Mouse (Mus musculus) erythroid progenitor cell, adult 5-6 weeks (primary cell): Measurements from ENCODE around the gene Tmem170b. TPM values are rescaled to one million over a fixed set of nuclear protein-coding genes. Genes with fewer than 3 reads are reported as not detected.
"Not testable (repeated sequence)": the region's sequence is repeated elsewhere in the genome, so short reads cannot be mapped to it uniquely, and the experiment has no call there.

Source experiments
- ATAC-seq: replicated peaks from 2 replicates; pipeline ENCODE4 v1.8.0; 2016; ENCODE audit warnings: moderate number of reproducible peaks, mild to moderate bottlenecking, moderate TSS enrichment, inconsistent platforms; ENCODE audit not compliant: poor library complexity, low FRiP score, severe bottlenecking
- total RNA-seq, 2 experiments: library from RNA; stranded (forward) in 1 of 2; stranded (reverse) in 1 of 2; fragments of 150-400 nt in 1 of 2; fragments of 186-747, 209-891 nt in 1 of 2; gene quantifications; 2 replicates each; pipeline versions ENCODE4 v1.2.3 to v1.2.4; 2015 to 2017; ENCODE audit warnings: low replicate concordance in 2 of 2

Gene Tmem170b
- total RNA-seq, 2 experiments from 2014 or later = 7.6 to 10.5 TPM

DNA sequence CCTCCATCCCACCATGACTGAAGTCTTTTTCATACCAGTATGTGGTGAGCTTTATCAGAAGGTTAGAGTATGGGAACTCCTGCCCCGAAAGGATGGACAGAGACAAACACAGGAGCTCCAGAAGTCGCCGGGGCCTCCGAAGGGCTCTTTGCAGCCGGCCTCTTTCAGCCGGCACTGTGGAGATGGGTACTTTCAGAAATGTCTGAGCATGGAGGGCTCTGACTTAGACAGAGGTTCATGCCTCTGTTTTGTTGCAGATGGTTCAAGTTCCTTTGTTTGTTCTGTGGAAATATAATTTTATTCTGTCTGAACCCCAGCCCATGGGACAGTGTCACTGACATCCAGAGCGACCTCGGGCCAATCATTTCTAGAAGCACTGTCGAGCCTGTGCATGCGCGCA lies 55.4 kb downstream of the Tmem170b start:
- ATAC-seq = no peak

- no peak for ATAC-seq
Measured at GRCm38 (mm10) chr13:41662401-41663070, 56.8 kb downstream of the Tmem170b start.

- ATAC-seq = no peak
Measured at GRCm38 (mm10) chr13:41663501-41664195, 57.9 kb downstream of the Tmem170b start.

- ATAC-seq = no peak
Measured at GRCm38 (mm10) chr13:41669951-41670350, 64.2 kb downstream of the Tmem170b start.

DNA sequence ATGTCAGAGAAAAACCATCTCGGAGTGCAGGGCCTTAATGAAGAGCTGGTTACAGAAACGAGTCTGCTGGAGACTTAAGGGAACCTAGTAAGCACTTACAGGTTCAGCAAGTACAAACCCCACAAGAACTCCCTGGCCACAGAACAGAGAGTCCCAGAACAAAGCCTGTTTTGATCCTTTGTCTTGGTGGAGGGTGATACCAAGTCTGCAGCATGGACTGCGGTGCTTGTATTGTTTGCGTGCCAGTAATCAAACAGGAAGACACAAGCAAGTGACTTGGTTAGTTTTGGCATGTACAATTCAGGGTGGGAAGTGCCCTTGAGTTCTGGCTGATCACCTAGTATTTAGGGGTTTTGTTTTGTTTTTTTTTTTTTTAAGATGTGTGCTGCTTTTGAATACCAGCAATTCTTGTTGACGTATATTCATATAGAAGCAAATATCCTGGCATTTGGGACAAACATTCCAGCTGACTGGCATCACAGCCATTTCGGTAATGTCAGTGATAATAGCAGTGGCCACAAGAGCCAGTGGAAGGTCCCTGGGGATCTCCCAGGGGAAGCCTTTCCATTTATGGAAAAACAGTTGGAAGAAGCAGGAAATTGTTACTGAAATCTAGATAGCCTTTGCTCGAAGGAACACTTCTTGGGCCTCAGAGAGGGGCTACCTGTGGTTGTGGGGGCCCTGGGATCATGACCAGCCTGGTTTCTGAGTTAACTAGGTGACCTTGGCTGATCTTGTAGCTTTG lies 64.9 kb downstream of the Tmem170b start:
- no peak for ATAC-seq

GRCm38 (mm10) chr13:41671136-41671705 lies 65.5 kb downstream of the Tmem170b start:
- ATAC-seq = no peak

- ATAC-seq = not testable (repeated sequence)
Measured at GRCm38 (mm10) chr13:41672904-41673303, 67.2 kb downstream of the Tmem170b start.

DNA sequence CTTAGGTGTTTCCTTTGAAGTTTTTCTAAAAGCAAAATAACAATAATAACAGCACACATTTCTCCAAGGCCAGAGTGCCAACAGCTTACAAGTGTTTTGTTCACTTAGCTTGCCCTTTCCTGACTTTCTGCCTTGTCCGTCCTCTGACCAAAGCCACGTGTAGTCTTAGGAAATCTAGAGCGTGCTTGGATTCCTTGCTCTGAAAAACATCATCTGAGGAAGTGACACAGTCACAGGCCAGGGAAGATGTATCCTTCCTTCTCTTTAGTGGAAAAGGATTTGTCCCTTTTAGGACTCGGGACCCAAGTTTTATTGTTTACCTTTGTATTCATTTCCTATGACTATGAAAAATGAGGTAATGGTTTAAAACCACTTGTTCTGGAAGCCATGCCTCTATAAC lies 67.8 kb downstream of the Tmem170b start:
- ATAC-seq = no peak

DNA sequence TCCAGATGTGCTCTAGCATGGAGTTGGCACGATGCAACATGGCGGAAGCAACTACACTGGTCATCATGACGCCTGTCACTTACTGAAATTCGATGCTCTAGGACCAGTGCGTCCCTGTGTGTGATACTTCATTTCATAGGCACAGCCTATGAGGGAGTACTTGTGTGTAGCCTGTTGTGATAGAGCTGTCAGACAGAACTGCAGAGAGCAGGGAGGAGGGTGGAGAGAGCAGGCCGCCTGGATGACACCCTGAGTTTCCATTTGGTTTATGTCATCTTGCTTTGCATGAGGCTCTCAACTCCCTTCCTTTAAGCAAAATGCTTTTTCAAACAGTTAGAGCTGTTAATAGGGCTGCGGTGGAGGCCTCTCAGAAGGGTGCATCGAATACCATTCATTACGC lies 68.9 kb downstream of the Tmem170b start:
- not testable (repeated sequence) for ATAC-seq

- no peak for ATAC-seq
Measured at GRCm38 (mm10) chr13:41675498-41675897, 69.8 kb downstream of the Tmem170b start.

- no peak for ATAC-seq
Measured at GRCm38 (mm10) chr13:41675966-41676835, 70.5 kb downstream of the Tmem170b start.

DNA sequence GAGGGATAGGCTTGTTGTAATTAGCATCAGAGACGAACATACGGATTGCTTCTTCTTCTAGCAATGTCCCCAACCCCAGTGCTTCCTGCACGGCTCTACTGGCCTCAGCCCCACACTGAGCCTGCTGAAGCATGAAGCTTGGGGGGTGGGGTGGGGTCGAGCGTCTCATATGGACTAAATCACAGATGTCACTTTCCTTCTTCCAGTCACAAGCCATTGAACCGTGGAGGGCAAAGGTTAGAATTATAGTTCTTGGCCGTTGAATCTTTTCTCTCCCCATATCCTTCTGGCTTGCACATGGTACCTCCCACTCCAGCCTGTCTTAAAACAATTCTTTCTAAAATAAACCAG lies 71.1 kb downstream of the Tmem170b start:
- no peak for ATAC-seq

- ATAC-seq = no peak
Measured at GRCm38 (mm10) chr13:41680854-41681549, 75.3 kb downstream of the Tmem170b start.

- ATAC-seq = no peak
Measured at GRCm38 (mm10) chr13:41682341-41683119, 76.8 kb downstream of the Tmem170b start.

GRCm38 (mm10) chr13:41683356-41684012 lies 77.8 kb downstream of the Tmem170b start:
- no peak for ATAC-seq

GRCm38 (mm10) chr13:41685499-41685898 lies 79.8 kb downstream of the Tmem170b start:
- no peak for ATAC-seq

DNA sequence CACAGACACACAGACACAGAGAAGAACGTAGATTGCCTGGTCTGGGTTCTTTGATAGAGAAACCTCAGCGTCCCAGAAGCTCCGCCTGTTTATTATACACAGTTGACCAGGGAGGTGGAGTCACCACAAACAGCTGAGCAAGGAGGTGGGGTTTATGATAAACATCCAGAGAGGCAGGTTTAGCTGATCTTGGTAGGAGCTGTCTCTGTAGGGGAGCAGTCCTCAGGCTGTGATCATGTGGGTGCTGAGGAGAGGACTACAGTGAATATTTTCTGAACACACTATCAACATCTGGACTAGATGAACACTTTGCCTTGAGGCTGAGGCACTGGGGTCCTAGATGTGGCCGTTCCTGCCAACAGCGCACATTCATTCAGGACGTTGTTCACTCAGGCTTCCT lies 83.3 kb downstream of the Tmem170b start:
- ATAC-seq = no peak

GRCm38 (mm10) chr13:41689598-41690045 lies 83.9 kb downstream of the Tmem170b start:
- no peak for ATAC-seq
